Mouse (Mus musculus) effector memory CD4-positive, alpha-beta T cell, adult 5 months (primary cell): ENCODE results near the gene Zswim1. TPM values are rescaled to one million over a fixed set of nuclear protein-coding genes. Genes with fewer than 3 reads are reported as not detected.

Source experiments
- polyA plus RNA-seq: library from polyadenylated mRNA; unstranded; fragments of 100-300 nt; shearing (Covaris generic); gene quantifications from one replicate; pipeline ENCODE4 v1.2.1, GENCODE M21; 2017

The Zswim1 gene
- polyA plus RNA-seq: 14.0 TPM

GRCm38 (mm10) chr2:164822636-164823165 is at the start of gene Zswim1:
Gene Zswim1, plus strand, starts transcription at chr2:164822686.

GRCm38 (mm10) chr2:164779481-164780086 is 42.9 kb upstream of the Zswim1 start, which contains the start of gene Tnnc2:
Gene Tnnc2, minus strand, starts transcription at chr2:164779967.

GRCm38 (mm10) chr2:164785481-164786387 is 36.8 kb upstream of the Zswim1 start, which contains the start of gene Snx21:
Gene Snx21, plus strand, starts transcription at chr2:164785823.

GRCm38 (mm10) chr2:164804533-164805331 is 17.8 kb upstream of the Zswim1 start, which contains the start of the genes Acot8 and Zswim3:
Gene Acot8, minus strand, starts transcription at chr2:164804882.
Gene Zswim3, plus strand, starts transcription at chr2:164805098.

GRCm38 (mm10) chr2:164828437-164828836 is 6.0 kb downstream of the Zswim1 start, which contains the start of gene Spata25:
Gene Spata25, minus strand, starts transcription at chr2:164828537.

GRCm38 (mm10) chr2:164832748-164833301 is 10.3 kb downstream of the Zswim1 start, which contains the start of gene Ctsa:
Gene Ctsa, plus strand, starts transcription at chr2:164832873.

GRCm38 (mm10) chr2:164833314-164833959 is 11.0 kb downstream of the Zswim1 start, which contains the start of gene Neurl2:
Gene Neurl2, minus strand, starts transcription at chr2:164833456.

GRCm38 (mm10) chr2:164857101-164857821 is 34.8 kb downstream of the Zswim1 start, which contains the start of gene Pltp:
Gene Pltp, minus strand, starts transcription at chr2:164857711.

Other genes starting within 250 kb of the Zswim1 start
- gene Spint3, start 249.2 kb upstream of the Zswim1 start, polyA plus RNA-seq: not detected
- not detected for gene Wfdc6a, start 237.2 kb upstream of the Zswim1 start, polyA plus RNA-seq
- not detected for gene Eppin, start 229.1 kb upstream of the Zswim1 start, polyA plus RNA-seq
- not detected for gene Wfdc6b, start 209.2 kb upstream of the Zswim1 start, polyA plus RNA-seq
- not detected for gene Wfdc8, start 209.1 kb upstream of the Zswim1 start, polyA plus RNA-seq
- gene Wfdc16, start 183.9 kb upstream of the Zswim1 start, polyA plus RNA-seq: not detected
- gene Wfdc10, start 166.6 kb upstream of the Zswim1 start, polyA plus RNA-seq: not detected
- gene Wfdc9, start 166.1 kb upstream of the Zswim1 start, polyA plus RNA-seq: not detected
- gene Wfdc11, start 148.6 kb upstream of the Zswim1 start, polyA plus RNA-seq: not detected
- not detected for gene Wfdc13, start 137.6 kb upstream of the Zswim1 start, polyA plus RNA-seq
- gene Spint4, start 124.2 kb upstream of the Zswim1 start, polyA plus RNA-seq: not detected
- gene Spint5, start 107.4 kb upstream of the Zswim1 start, polyA plus RNA-seq: not detected
- 0.31 TPM for gene Wfdc3, start 76.8 kb upstream of the Zswim1 start, polyA plus RNA-seq
- 53.3 TPM for gene Dnttip1, start 76.7 kb upstream of the Zswim1 start, polyA plus RNA-seq
- 0.85 TPM for gene Ube2c, start 52.8 kb upstream of the Zswim1 start, polyA plus RNA-seq
- gene Tnnc2, start 42.7 kb upstream of the Zswim1 start, polyA plus RNA-seq: not detected
- 3.2 TPM for gene Snx21, start 36.9 kb upstream of the Zswim1 start, polyA plus RNA-seq
- 27.0 TPM for gene Acot8, start 17.8 kb upstream of the Zswim1 start, polyA plus RNA-seq
- 3.1 TPM for gene Zswim3, start 17.6 kb upstream of the Zswim1 start, polyA plus RNA-seq
- not detected for gene Spata25, start 5.9 kb downstream of the Zswim1 start, polyA plus RNA-seq
- gene Ctsa, start 10.2 kb downstream of the Zswim1 start, polyA plus RNA-seq: 127 TPM
- gene Neurl2, start 10.8 kb downstream of the Zswim1 start, polyA plus RNA-seq: 0.77 TPM
- 5.0 TPM for gene Pltp, start 35.0 kb downstream of the Zswim1 start, polyA plus RNA-seq
- 133 TPM for gene Pcif1, start 56.6 kb downstream of the Zswim1 start, polyA plus RNA-seq
- gene Zfp335, start 89.1 kb downstream of the Zswim1 start, polyA plus RNA-seq: 40.2 TPM
- 3.1 TPM for gene Mmp9, start 118.1 kb downstream of the Zswim1 start, polyA plus RNA-seq
- 0.54 TPM for gene Slc12a5, start 138.1 kb downstream of the Zswim1 start, polyA plus RNA-seq
- gene Ncoa5, start 212.2 kb downstream of the Zswim1 start, polyA plus RNA-seq: 36.7 TPM
- gene Cd40, start 232.9 kb downstream of the Zswim1 start, polyA plus RNA-seq: not detected